Comparison of ENCODE assay signal across 23 mouse cellular contexts in the genomic region with DNA sequence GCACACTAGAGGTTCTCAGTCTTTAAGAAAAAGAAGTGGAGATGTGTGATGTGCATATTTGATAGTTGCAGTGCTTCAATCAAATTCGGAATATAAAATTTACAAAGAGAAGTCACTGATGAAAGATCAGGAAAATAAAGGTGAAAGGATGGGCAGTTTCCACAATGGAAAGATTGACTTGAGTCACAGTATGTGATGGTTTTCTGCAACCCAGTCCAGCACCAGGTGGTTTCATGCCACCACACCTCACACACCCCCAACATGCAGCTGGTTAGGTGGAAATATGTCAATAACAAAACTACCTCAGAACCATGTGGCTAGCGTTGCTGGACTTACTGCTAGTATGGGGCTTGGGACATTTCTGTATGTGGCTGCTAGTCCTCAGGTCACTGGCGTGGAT.
DNase-seq lines count a peak whose midpoint lies in the region; ATAC-seq and TF ChIP-seq lines count a peak whose summit lies in the region.
"Had no signal": no experiment of that assay in that cellular context is flagged by ENCODE, and none has a peak within 500 bp of the region (broad histone marks: within the 10 kb centered on the region; RNA-seq: fewer than 3 reads in every experiment).

No protein-coding gene starts in this region.

- no peak overlapping the region for H3K9ac ChIP-seq in heart, embryonic 12.5 days
- H3K9ac ChIP-seq in hindbrain, postnatal 0 days (replicated peaks; ENCODE audit: low read length) = no peak overlapping the region
- no peak overlapping the region for H3K9ac ChIP-seq in hindbrain, embryonic 14.5 days
- H3K9ac ChIP-seq: hindbrain, embryonic 15.5 days; midbrain, embryonic 15.5 days; neural tube, embryonic 15.5 days had no signal

- peaks cover 54% of the 10 kb centered on the region for H3K36me3 ChIP-seq in heart, embryonic 12.5 days
- H3K36me3 ChIP-seq in hindbrain, postnatal 0 days (ENCODE audit: insufficient read depth, low read length) = peaks cover 10% of the 10 kb centered on the region; the same call in 1 of the 2 replicates
- H3K36me3 ChIP-seq in hindbrain, embryonic 14.5 days (replicated peaks; ENCODE audit: control insufficient read depth, insufficient read depth) = peaks cover 72% of the 10 kb centered on the region

- no peak for ATAC-seq in heart, embryonic 12.5 days (ENCODE audit: insufficient number of reproducible peaks, low FRiP score)
- peak; percentile 39; the same call in 1 of the 2 replicates for ATAC-seq in hindbrain, postnatal 0 days
- ATAC-seq in hindbrain, embryonic 14.5 days (ENCODE audit: low FRiP score) = no peak
- ATAC-seq: CD4-positive, CD25-positive, alpha-beta regulatory T cell, adult 4 months; forebrain, embryonic 16.5 days; midbrain, embryonic 15.5 days had no signal

- DNase-seq in adrenal gland, postnatal 14 days = peak; percentile 4
- DNase-seq in adrenal gland, postnatal 25 days = no peak
- no peak for DNase-seq in heart, adult 9 months (ENCODE audit: low spot score in 2 of 2)
- DNase-seq in hindbrain, postnatal 0 days (ENCODE audit: low spot score) = no peak
- DNase-seq in hindbrain, embryonic 14.5 days (ENCODE audit: low spot score) = no peak
- peak; percentile 9 for DNase-seq in brain, adult 2 months (ENCODE audit: low read depth, low spot score)
- no peak for DNase-seq in right cerebral cortex, postnatal 4 days
- DNase-seq: adrenal gland, postnatal 36 days; cerebellum, adult 18-20 months; cerebellum, postnatal 25 days; kidney, adult 2 months; kidney, postnatal 10 days; liver; lung, adult 2 months had no signal

- WGBS in heart, embryonic 12.5 days = 74% methylated on average over 3 of the region's 3 CpGs
- 91% methylated on average over 3 of the region's 3 CpGs for WGBS in hindbrain, postnatal 0 days
- WGBS in hindbrain, embryonic 14.5 days = 94% methylated on average over 3 of the region's 3 CpGs

- H3K9me3 ChIP-seq in heart, embryonic 12.5 days (replicated peaks) = no peaks in the 10 kb centered on the region
- no peaks in the 10 kb centered on the region for H3K9me3 ChIP-seq in hindbrain, postnatal 0 days (ENCODE audit: low read length)
- no peaks in the 10 kb centered on the region for H3K9me3 ChIP-seq in hindbrain, embryonic 14.5 days (ENCODE audit: control insufficient read depth, low read length)
- H3K9me3 ChIP-seq: G1E; hindbrain, embryonic 15.5 days; megakaryocyte, embryonic 14.5 days; midbrain, embryonic 15.5 days; neural tube, embryonic 15.5 days had no signal

- no peak overlapping the region for H3K4me3 ChIP-seq in heart, embryonic 12.5 days
- no peak overlapping the region for H3K4me3 ChIP-seq in hindbrain, postnatal 0 days (ENCODE audit: low read length)
- H3K4me3 ChIP-seq in hindbrain, embryonic 14.5 days (replicated peaks; ENCODE audit: low read length) = no peak overlapping the region
- H3K4me3 ChIP-seq: erythroblast, embryonic 14.5 days; hindbrain, embryonic 15.5 days; megakaryocyte, embryonic 14.5 days; midbrain, embryonic 15.5 days; neural tube, embryonic 15.5 days had no signal

- H3K4me2 ChIP-seq in heart, embryonic 12.5 days = no peak overlapping the region
- H3K4me2 ChIP-seq in hindbrain, postnatal 0 days (ENCODE audit: low read depth, low read length) = no peak overlapping the region
- H3K4me2 ChIP-seq in hindbrain, embryonic 14.5 days (replicated peaks) = no peak overlapping the region
- H3K4me2 ChIP-seq: hindbrain, embryonic 15.5 days; midbrain, embryonic 15.5 days; neural tube, embryonic 15.5 days had no signal

- TF ChIP-seq CTCF in hindbrain, postnatal 0 days (IDR thresholded peaks at IDR 0.05; ENCODE audit: low read depth) = no peak

- peak overlapping the region; percentile 84 for H3K27ac ChIP-seq in heart, embryonic 12.5 days (ENCODE audit: poor library complexity, severe bottlenecking)
- H3K27ac ChIP-seq in hindbrain, postnatal 0 days = no peak overlapping the region
- H3K27ac ChIP-seq in hindbrain, embryonic 14.5 days = no peak overlapping the region
- H3K27ac ChIP-seq: hindbrain, embryonic 15.5 days; midbrain, embryonic 15.5 days had no signal

- H3K4me1 ChIP-seq in heart, embryonic 12.5 days (replicated peaks) = peaks cover 12% of the 10 kb centered on the region
- H3K4me1 ChIP-seq in hindbrain, postnatal 0 days (ENCODE audit: insufficient read depth, low read length) = no peaks in the 10 kb centered on the region
- H3K4me1 ChIP-seq in hindbrain, embryonic 14.5 days (replicated peaks; ENCODE audit: control insufficient read depth, insufficient read depth, low read length) = no peaks in the 10 kb centered on the region
- H3K4me1 ChIP-seq: hindbrain, embryonic 15.5 days; megakaryocyte, embryonic 14.5 days; midbrain, embryonic 15.5 days; neural tube, embryonic 15.5 days had no signal

- no peaks in the 10 kb centered on the region for H3K27me3 ChIP-seq in heart, embryonic 12.5 days (replicated peaks)
- no peaks in the 10 kb centered on the region for H3K27me3 ChIP-seq in hindbrain, postnatal 0 days (ENCODE audit: insufficient read depth, low read length)
- H3K27me3 ChIP-seq in hindbrain, embryonic 14.5 days (ENCODE audit: control insufficient read depth, insufficient read depth, low read length) = no peaks in the 10 kb centered on the region
- H3K27me3 ChIP-seq: hindbrain, embryonic 15.5 days; megakaryocyte, embryonic 14.5 days; midbrain, embryonic 15.5 days; neural tube, embryonic 15.5 days had no signal

Comparison
In these comparisons a context has a peak if more than half of its experiments do, and no peak if none do; other contexts are left out.
1. DNase-seq: peak in adrenal gland, postnatal 14 days (single experiment) and brain, adult 2 months (single experiment); none in adrenal gland, postnatal 25 days (single experiment), heart, adult 9 months (0 of 2), hindbrain, postnatal 0 days (single experiment), hindbrain, embryonic 14.5 days (single experiment) and right cerebral cortex, postnatal 4 days (single experiment).